Mouse (Mus musculus): Measurements from ENCODE around the gene Tiam1. TPM values are rescaled to one million over a fixed set of nuclear protein-coding genes. Genes with fewer than 3 reads are reported as not detected.

Gene Tiam1
- polyA plus RNA-seq, 1 experiment: 10.1 TPM

DNA sequence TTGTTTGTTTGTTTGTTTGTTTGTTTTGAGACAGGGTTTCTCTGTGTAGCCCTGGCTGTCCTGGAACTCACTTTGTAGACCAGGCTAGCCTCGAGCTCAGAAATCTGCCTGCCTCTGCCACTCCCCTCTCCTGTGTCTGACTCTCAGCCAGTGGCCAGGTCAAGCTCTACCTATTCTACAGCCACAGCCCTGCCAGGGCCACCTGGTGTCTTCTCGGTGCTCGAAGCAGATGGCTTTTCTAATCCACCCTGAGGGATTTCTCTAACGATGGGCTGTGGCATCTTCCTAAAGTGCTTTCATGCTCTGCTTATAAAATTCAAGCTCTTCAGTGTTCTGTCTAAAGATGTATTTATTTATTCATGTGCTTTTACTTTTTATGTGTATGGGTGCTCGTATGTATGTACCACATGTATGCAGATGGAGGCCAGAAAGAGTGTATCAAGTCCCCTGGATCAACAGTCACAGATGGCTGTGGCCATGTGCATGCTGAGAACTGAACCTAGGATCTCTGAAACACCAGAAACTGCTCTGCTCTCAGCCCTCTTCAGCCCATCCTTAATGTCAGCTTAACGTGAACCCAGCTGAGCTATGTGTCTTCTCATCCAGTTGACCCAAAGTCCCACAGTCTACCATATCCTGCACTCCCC lies 117.9 kb downstream of the Tiam1 start:
- TF ChIP-seq FLI1 (IDR thresholded peaks at IDR 0.05; ENCODE audit: low read length): no peak
- no peak for TF ChIP-seq GATA1 (IDR thresholded peaks at IDR 0.05; ENCODE audit: borderline replicate concordance, low read length)
- Histone ChIP-seq H3K4me1 (peaks cover 62% of the 10 kb centered on the region), H3K27me3 (replicated peaks) (no peaks in the 10 kb centered on the region), H3K36me3 (replicated peaks; ENCODE audit: low read length) (peaks cover 60% of the 10 kb centered on the region), H3K4me3 (replicated peaks) (no peak overlapping the region), H3K9me3 (peaks cover 14% of the 10 kb centered on the region)

DNA sequence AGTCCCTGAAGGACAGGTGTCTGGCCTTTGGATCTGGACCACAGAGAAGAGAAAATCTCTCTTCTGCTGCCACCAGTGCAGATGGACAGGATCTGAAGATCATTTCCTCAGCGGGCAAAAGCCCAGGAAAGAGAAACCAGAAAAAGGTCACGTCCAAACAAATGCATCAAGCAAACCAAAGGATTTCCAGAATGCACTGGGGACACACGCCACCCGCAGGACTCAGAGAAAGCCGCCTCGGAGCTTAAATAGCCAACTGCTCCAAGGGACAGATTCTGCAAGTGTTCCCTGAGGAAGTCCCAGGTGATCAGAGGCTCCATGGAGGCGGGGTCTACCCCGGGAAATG lies 119.9 kb downstream of the Tiam1 start:
- H3K27me3 ChIP-seq (replicated peaks): no peaks in the 10 kb centered on the region
- peaks cover 65% of the 10 kb centered on the region for H3K36me3 ChIP-seq (replicated peaks; ENCODE audit: low read length)
- no peak overlapping the region for H3K4me3 ChIP-seq (replicated peaks)
- TF ChIP-seq FLI1 (IDR thresholded peaks at IDR 0.05; ENCODE audit: low read length) (no peak), GATA1 (IDR thresholded peaks at IDR 0.05; ENCODE audit: borderline replicate concordance, low read length) (no peak)
- peaks cover 14% of the 10 kb centered on the region for H3K9me3 ChIP-seq
- H3K4me1 ChIP-seq: peaks cover 47% of the 10 kb centered on the region

DNA sequence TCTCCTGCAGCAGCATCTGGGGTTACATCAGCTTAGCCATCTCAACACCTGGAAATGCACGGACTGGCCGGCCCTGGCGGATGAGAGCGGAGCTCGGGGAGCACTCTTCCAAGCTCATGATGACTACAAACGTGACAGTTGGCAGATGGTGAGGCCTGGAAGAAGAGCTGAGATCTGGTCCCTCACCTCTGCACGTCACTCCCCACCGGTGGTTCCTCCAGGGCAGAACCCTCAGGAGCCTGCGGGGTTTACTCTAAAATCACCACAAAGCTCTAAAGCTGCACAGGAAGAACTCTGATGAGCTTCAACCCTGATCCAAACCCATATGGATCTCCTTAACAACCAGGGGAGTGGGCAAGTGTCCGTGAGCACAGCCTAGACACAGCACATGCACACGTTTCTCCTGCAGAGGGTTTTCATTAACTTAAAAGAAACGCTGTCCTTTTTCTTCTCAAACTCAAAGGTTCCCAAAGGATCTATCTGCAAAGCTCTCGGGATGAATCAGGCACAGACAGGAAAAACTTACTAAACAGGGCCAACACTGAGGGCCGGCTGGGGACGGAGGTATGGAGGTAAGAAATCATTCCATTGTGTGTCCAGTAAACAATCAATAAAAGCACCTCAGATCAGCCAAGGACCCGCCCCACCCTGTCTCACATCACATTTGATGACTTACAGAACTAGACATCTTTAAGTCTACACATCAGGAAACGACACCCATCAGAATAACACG lies 120.5 kb downstream of the Tiam1 start:
- Histone ChIP-seq H3K36me3 (replicated peaks; ENCODE audit: low read length) (peaks cover 65% of the 10 kb centered on the region), H3K27me3 (replicated peaks) (no peaks in the 10 kb centered on the region), H3K9me3 (peaks cover 14% of the 10 kb centered on the region), H3K4me1 (peaks cover 44% of the 10 kb centered on the region), H3K4me3 (replicated peaks) (no peak overlapping the region)
- no peak for TF ChIP-seq FLI1 (IDR thresholded peaks at IDR 0.05; ENCODE audit: low read length)
- no peak for TF ChIP-seq GATA1 (IDR thresholded peaks at IDR 0.05; ENCODE audit: borderline replicate concordance, low read length)

DNA sequence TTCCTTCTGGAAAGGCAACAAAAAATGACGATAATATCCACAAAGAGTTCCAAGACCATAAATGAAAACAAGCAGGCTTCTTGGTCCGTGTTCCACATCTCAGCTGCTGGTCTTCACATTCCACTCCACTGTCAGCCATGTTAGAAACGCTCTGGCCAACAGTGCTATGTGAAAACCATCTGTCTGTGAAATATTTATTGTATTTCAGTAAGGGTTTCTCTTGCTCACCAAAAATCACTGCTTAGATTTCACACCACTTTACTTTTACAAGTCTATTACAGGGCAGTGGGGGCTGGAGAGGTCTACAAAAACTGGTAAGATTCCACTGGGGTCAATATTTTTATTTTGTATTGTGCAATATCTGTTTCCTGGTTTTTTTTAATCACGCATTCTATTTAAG lies 127.5 kb downstream of the Tiam1 start:
- H3K4me3 ChIP-seq (replicated peaks): no peak overlapping the region

DNA sequence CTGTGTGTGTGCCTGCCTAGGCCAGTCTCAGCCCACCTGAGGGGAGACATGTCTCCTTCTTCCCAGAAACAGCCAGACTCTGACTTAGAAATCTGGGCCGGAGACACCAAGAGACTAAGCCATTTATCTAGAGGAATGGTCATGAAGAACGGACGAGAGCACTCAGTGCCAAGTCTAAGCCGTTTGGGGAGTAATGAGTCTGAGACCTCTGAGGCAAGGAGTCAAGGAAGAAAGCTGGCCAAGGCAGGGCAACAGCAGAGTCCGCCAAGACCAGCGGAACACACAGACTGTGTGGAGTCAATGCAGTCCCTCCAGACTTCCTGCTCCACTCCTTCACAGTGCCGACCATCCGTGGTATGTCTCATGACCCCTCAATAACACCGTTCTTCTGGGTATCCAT lies 129.0 kb downstream of the Tiam1 start:
- Histone ChIP-seq H3K4me3 (replicated peaks) (no peak overlapping the region), H3K4me1 (peaks cover 32% of the 10 kb centered on the region), H3K27me3 (replicated peaks) (no peaks in the 10 kb centered on the region), H3K9me3 (peaks cover 23% of the 10 kb centered on the region), H3K36me3 (replicated peaks; ENCODE audit: low read length) (peaks cover 37% of the 10 kb centered on the region)
- no peak for TF ChIP-seq GATA1 (IDR thresholded peaks at IDR 0.05; ENCODE audit: borderline replicate concordance, low read length)
- no peak for TF ChIP-seq FLI1 (IDR thresholded peaks at IDR 0.05; ENCODE audit: low read length)

More for the DNA sequence above, 127.5 kb downstream of the Tiam1 start:
- H3K27me3 ChIP-seq (replicated peaks): no peaks in the 10 kb centered on the region
- TF ChIP-seq GATA1 (IDR thresholded peaks at IDR 0.05; ENCODE audit: borderline replicate concordance, low read length) (no peak), FLI1 (IDR thresholded peaks at IDR 0.05; ENCODE audit: low read length) (no peak)
- H3K36me3 ChIP-seq (replicated peaks; ENCODE audit: low read length): peaks cover 31% of the 10 kb centered on the region
- peaks cover 10% of the 10 kb centered on the region for H3K9me3 ChIP-seq
- peaks cover 39% of the 10 kb centered on the region for H3K4me1 ChIP-seq

DNA sequence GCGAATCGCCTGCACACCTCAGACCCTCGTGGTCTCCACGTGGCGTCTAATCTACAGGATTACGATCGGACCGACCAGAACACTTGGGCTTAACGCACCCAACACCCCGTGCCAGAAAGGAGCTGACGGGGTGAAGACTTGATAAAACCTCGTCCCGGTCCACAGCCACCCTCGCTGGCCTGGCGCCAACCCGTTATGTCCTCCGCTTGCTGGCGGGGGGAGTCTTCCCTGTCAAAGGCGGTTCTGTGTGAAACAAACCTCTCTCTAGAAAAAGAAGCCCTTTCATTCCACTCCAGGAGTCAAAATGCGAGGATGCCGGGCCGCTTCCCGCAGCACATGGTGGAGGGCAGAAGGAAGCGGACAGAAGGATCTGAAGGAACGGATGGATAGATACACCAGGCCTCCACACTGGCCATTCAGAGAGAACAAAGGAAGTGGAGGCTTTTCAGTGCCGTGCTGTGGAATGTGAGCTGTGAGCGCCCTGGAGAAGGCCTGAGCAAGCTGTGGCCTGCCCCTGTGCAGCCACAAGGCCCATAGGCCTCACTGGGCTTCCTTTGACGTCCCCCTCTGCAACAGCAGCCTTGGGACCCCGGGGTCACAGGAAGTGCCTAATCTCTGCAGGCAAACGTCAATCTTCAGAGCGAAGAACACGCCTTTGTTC lies 131.9 kb downstream of the Tiam1 start:
- Histone ChIP-seq H3K36me3 (replicated peaks; ENCODE audit: low read length) (peaks cover 45% of the 10 kb centered on the region), H3K9me3 (peaks cover 28% of the 10 kb centered on the region), H3K4me3 (replicated peaks) (no peak overlapping the region), H3K27me3 (replicated peaks) (no peaks in the 10 kb centered on the region), H3K4me1 (peaks cover 31% of the 10 kb centered on the region)
- TF ChIP-seq FLI1 (IDR thresholded peaks at IDR 0.05; ENCODE audit: low read length): no peak
- no peak for TF ChIP-seq GATA1 (IDR thresholded peaks at IDR 0.05; ENCODE audit: borderline replicate concordance, low read length)

DNA sequence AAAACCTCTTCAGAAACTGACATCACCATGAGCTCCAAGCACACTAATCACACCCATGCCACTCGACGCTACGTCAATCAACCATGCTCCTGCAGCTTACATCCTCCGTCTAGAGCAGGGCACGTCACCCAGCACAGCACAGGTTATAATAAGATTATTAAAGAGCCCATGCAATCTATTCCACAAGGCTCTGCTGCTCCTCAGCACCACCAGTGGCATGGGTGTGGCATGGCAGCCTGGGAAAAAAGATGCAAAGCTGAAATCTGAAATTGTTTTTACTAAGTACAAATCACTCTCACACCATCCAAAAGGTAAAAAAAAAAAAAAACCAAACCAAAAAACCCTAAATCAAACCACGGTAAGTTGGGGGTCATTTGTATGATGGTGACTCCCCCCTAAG lies 135.1 kb downstream of the Tiam1 start:
- Histone ChIP-seq H3K4me3 (replicated peaks) (no peak overlapping the region), H3K27me3 (replicated peaks) (no peaks in the 10 kb centered on the region), H3K36me3 (replicated peaks; ENCODE audit: low read length) (peaks cover 44% of the 10 kb centered on the region), H3K4me1 (peaks cover 28% of the 10 kb centered on the region), H3K9me3 (peaks cover 28% of the 10 kb centered on the region)
- TF ChIP-seq FLI1 (IDR thresholded peaks at IDR 0.05; ENCODE audit: low read length): no peak
- TF ChIP-seq GATA1 (IDR thresholded peaks at IDR 0.05; ENCODE audit: borderline replicate concordance, low read length): no peak

DNA sequence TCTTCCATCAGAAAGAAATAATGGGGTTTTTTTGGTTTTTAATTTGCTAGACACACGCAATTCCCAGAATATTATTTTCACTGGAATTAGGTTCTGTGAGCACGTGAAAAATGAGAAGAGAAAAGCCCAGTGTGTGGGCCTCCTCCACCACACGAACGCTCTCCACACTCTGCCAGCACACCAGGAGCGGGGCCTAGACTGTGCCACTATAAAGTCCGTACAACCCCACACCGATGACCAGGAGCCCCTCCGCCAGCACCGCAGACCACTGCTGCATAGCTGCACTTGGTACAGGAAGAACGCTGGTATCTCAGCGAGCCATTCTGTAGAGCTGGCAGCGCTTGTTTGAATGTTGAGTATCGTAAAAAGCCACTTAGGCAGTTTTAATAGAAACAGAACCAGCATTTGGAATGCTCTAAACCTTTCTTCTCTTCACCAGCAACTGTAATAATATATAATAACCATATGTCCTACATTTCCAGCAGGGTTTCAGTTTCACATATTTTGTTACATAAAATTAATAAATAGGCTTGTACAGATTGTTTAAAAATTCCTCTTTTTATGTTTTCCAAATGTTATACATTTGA lies 136.1 kb downstream of the Tiam1 start:
- Histone ChIP-seq H3K9me3 (peaks cover 28% of the 10 kb centered on the region), H3K4me3 (replicated peaks) (no peak overlapping the region), H3K36me3 (replicated peaks; ENCODE audit: low read length) (peaks cover 47% of the 10 kb centered on the region), H3K4me1 (peaks cover 25% of the 10 kb centered on the region), H3K27me3 (replicated peaks) (no peaks in the 10 kb centered on the region)
- TF ChIP-seq GATA1 (IDR thresholded peaks at IDR 0.05; ENCODE audit: borderline replicate concordance, low read length): no peak
- no peak for TF ChIP-seq FLI1 (IDR thresholded peaks at IDR 0.05; ENCODE audit: low read length)

DNA sequence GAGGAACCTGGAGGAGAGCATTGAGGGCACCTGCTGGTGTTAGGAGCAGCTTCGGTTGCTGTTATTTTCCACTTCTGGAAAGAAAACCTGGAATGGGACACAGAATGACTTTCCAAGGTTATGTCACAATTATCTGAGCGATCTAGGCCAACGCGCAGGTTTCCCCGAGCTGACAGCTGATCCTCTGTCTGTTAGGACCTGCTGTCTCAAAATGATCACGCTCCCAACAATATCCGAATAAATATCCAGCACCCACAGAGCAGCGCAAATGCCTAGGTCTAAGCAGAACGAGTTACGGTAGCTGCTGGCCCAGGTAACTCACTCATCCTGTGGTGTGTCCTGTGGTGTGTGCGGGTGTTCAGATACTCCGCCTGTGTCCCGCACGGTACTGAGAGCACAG lies 140.0 kb downstream of the Tiam1 start:
- Histone ChIP-seq H3K4me3 (replicated peaks) (no peak overlapping the region), H3K27me3 (replicated peaks) (no peaks in the 10 kb centered on the region), H3K9me3 (peaks cover 10% of the 10 kb centered on the region), H3K36me3 (replicated peaks; ENCODE audit: low read length) (peaks cover 34% of the 10 kb centered on the region), H3K4me1 (peaks cover 15% of the 10 kb centered on the region; the same call in 1 of the 2 replicates)
- TF ChIP-seq FLI1 (IDR thresholded peaks at IDR 0.05; ENCODE audit: low read length): no peak
- no peak for TF ChIP-seq GATA1 (IDR thresholded peaks at IDR 0.05; ENCODE audit: borderline replicate concordance, low read length)

All from megakaryocyte, embryonic 14.5 days (primary cell).